Mouse (Mus musculus) forebrain, postnatal 0 days (tissue): ENCODE measurements around the gene Efcab10. TPM values are rescaled to one million over a fixed set of nuclear protein-coding genes. Genes with fewer than 3 reads are reported as not detected.

Experiments used
- ATAC-seq: fragments of 200-750 bp; cut with Nextera tagmentation; 2 replicates; pipeline ENCODE4 v1.8.0; 2017; ENCODE audit warnings: mild to moderate bottlenecking, moderate library complexity
- DNase-seq: peaks from one replicate; pipeline ENCODE4 v3.0.0-alpha.2; 2015
- H3K27ac ChIP-seq: fragments of 300-500 bp; sonication (generic); 2 replicates; pipeline ENCODE4 v1.5.1; 2014; ENCODE audit warnings: low read depth, mild to moderate bottlenecking, antibody characterized with exemption, low read length, moderate library complexity, mixed read lengths
- H3K27me3 ChIP-seq: fragments of 300-500 bp; sonication (generic); 2 replicates; pipeline ENCODE4 v1.6.1; 2014; ENCODE audit warnings: mild to moderate bottlenecking, low read length, mixed read lengths; ENCODE audit not compliant: insufficient read depth
- H3K36me3 ChIP-seq: fragments of 300-500 bp; sonication (generic); 2 replicates; pipeline ENCODE4 v1.6.1; 2014; ENCODE audit warnings: mild to moderate bottlenecking, moderate library complexity; ENCODE audit not compliant: insufficient read depth
- H3K4me1 ChIP-seq: fragments of 300-500 bp; sonication (generic); 2 replicates; pipeline ENCODE4 v1.6.1; 2014; ENCODE audit warnings: antibody characterized with exemption; ENCODE audit not compliant: insufficient read depth
- H3K4me2 ChIP-seq: fragments of 300-500 bp; sonication (generic); 2 replicates; pipeline ENCODE4 v1.6.1; 2014; ENCODE audit warnings: low read depth, mild to moderate bottlenecking, moderate library complexity
- H3K4me3 ChIP-seq: fragments of 300-500 bp; sonication (generic); 2 replicates; pipeline ENCODE4 v1.5.1; 2014; ENCODE audit warnings: low read depth, low read length, mixed read lengths
- H3K9ac ChIP-seq: fragments of 300-500 bp; sonication (generic); 2 replicates; pipeline ENCODE4 v1.6.1; 2014; ENCODE audit warnings: mild to moderate bottlenecking
- H3K9me3 ChIP-seq: fragments of 300-500 bp; sonication (generic); 2 replicates; pipeline ENCODE4 v1.6.1; 2016; ENCODE audit warnings: low read length
- CTCF ChIP-seq: sonication (generic); IDR thresholded peaks from 2 replicates; pipeline ENCODE4 v1.5.1; 2016; ENCODE audit warnings: antibody characterized with exemption, control low read depth, low read depth
- WGBS: fragments of 180-500 bp; shearing (Covaris S2); extraction: QIAGEN DNeasy Blood & Tissue Kit; methylation state at CpG from one replicate; pipeline ENCODE4 v1.1.7; 2014; 5-methylcytosine and 5-hydroxymethylcytosine counted together
- polyA plus RNA-seq: library from polyadenylated mRNA; unstranded; fragments of >200 nt; fragmentation: Nextera tagmentation; extraction: Ambion mirVana; gene quantifications from 2 replicates; pipeline ENCODE4 v1.2.1, GENCODE M21; 2015
- total RNA-seq: library from RNA; depleted of rRNA; stranded (reverse); fragments of >200 nt; gene quantifications from 2 replicates; pipeline ENCODE4 v1.2.3, GENCODE M21; 2014

Efcab10 gene
- total and polyA plus RNA-seq, 2 experiments from 2014 or later, result 3.3 to 7.1 TPM

- TF ChIP-seq CTCF, result peak; percentile 3; the same call in 1 of the 2 replicates
Observed at GRCm38 (mm10) chr12:33390844-33391560, 3.7 kb upstream of the Efcab10 start.

GRCm38 (mm10) chr12:33403265-33403693, 8.6 kb downstream of the Efcab10 start:
- DNase-seq (no peak), ATAC-seq (no peak)
- Histone ChIP-seq H3K4me1 (no peaks in the 10 kb centered on the region), H3K27me3 (no peaks in the 10 kb centered on the region), H3K9ac (no peak overlapping the region), H3K27ac (no peak overlapping the region), H3K9me3 (no peaks in the 10 kb centered on the region), H3K4me2 (no peak overlapping the region), H3K4me3 (no peak overlapping the region), H3K36me3 (no peaks in the 10 kb centered on the region)
- TF ChIP-seq CTCF, result no peak
- WGBS, result 65% methylated on average over 7 of the region's 7 CpGs

More at GRCm38 (mm10) chr12:33390844-33391560, 3.7 kb upstream of the Efcab10 start:
- Histone ChIP-seq H3K4me3 (no peak overlapping the region), H3K36me3 (no peaks in the 10 kb centered on the region), H3K9ac (no peak overlapping the region), H3K4me2 (no peak overlapping the region), H3K9me3 (no peaks in the 10 kb centered on the region), H3K4me1 (0 out of 2 replicates have a peak, but pooled peaks cover 6% of the 10 kb centered on the region), H3K27ac (no peak overlapping the region), H3K27me3 (no peaks in the 10 kb centered on the region)
- 61% methylated on average over 2 of the region's 2 CpGs for WGBS
- DNase-seq, result no peak
- ATAC-seq, result no peak

GRCm38 (mm10) chr12:33404996-33405395, 10.3 kb downstream of the Efcab10 start:
- no peak overlapping the region for H3K4me3 ChIP-seq
- no peak for TF ChIP-seq CTCF
- DNase-seq (no peak), ATAC-seq (peak; percentile 1; the same call in 1 of the 2 replicates)
- WGBS, result 46% methylated on average over 5 of the region's 5 CpGs
- H3K27ac ChIP-seq, result no peak overlapping the region
- H3K9me3 ChIP-seq, result no peaks in the 10 kb centered on the region
- H3K9ac ChIP-seq, result no peak overlapping the region
- no peaks in the 10 kb centered on the region for H3K27me3 ChIP-seq
- no peaks in the 10 kb centered on the region for H3K36me3 ChIP-seq
- no peaks in the 10 kb centered on the region for H3K4me1 ChIP-seq
- H3K4me2 ChIP-seq, result no peak overlapping the region

GRCm38 (mm10) chr12:33405398-33406026, 10.9 kb downstream of the Efcab10 start:
- Histone ChIP-seq H3K27ac (no peak overlapping the region), H3K4me3 (no peak overlapping the region), H3K9me3 (no peaks in the 10 kb centered on the region), H3K27me3 (no peaks in the 10 kb centered on the region), H3K36me3 (no peaks in the 10 kb centered on the region), H3K4me2 (no peak overlapping the region), H3K9ac (no peak overlapping the region), H3K4me1 (no peaks in the 10 kb centered on the region)
- DNase-seq, result no peak
- WGBS, result 42% methylated on average over 6 of the region's 6 CpGs
- ATAC-seq, result peak; percentile 36; the same call in 1 of the 2 replicates
- TF ChIP-seq CTCF, result no peak

GRCm38 (mm10) chr12:33411580-33412151, 17.0 kb downstream of the Efcab10 start:
- H3K4me3 ChIP-seq, result no peak overlapping the region
- no peaks in the 10 kb centered on the region for H3K27me3 ChIP-seq
- ATAC-seq (0 out of 2 replicates have a peak, but pooled peaks have one; percentile 34), DNase-seq (peak; percentile 27)
- no peaks in the 10 kb centered on the region for H3K9me3 ChIP-seq
- no peak overlapping the region for H3K27ac ChIP-seq
- H3K4me1 ChIP-seq, result no peaks in the 10 kb centered on the region
- no peaks in the 10 kb centered on the region for H3K36me3 ChIP-seq
- WGBS, result 55% methylated on average over 6 of the region's 6 CpGs
- TF ChIP-seq CTCF, result peak; percentile 66
- no peak overlapping the region for H3K4me2 ChIP-seq
- no peak overlapping the region for H3K9ac ChIP-seq

GRCm38 (mm10) chr12:33424329-33424728, 29.7 kb downstream of the Efcab10 start:
- WGBS, result 37% methylated on average over 3 of the region's 3 CpGs
- ATAC-seq (peak; percentile 65; the same call in 1 of the 2 replicates), DNase-seq (peak; percentile 73)
- Histone ChIP-seq H3K36me3 (no peaks in the 10 kb centered on the region), H3K4me2 (no peak overlapping the region), H3K9me3 (no peaks in the 10 kb centered on the region), H3K4me3 (no peak overlapping the region), H3K9ac (no peak overlapping the region), H3K4me1 (no peaks in the 10 kb centered on the region), H3K27ac (no peak overlapping the region), H3K27me3 (no peaks in the 10 kb centered on the region)
- TF ChIP-seq CTCF, result peak; percentile 82

DNA sequence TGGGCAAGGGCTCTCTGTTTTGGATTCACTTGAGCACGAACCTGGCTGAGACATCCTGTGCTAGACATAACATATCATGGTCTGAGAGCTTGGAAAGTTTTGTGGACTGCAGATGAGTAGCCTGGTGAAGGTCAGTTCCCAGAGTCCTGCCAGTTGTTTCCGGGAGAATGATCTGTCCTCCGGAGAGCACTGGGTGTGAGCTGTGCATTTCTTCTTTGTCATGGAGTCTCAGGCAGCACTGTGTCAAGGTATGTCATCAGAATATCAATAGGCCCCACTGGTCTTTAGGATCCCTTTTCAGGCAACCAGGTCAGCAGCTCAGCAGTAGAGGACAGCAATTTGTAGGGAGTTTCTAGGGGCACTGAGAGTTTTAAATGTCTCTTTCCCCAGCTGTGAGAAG, 32.6 kb downstream of the Efcab10 start:
- no peak for TF ChIP-seq CTCF
- H3K36me3 ChIP-seq, result no peaks in the 10 kb centered on the region
- DNase-seq (no peak), ATAC-seq (no peak)
- H3K4me3 ChIP-seq, result no peak overlapping the region
- H3K27ac ChIP-seq, result no peak overlapping the region
- no peaks in the 10 kb centered on the region for H3K9me3 ChIP-seq
- no peak overlapping the region for H3K4me2 ChIP-seq
- no peaks in the 10 kb centered on the region for H3K4me1 ChIP-seq
- WGBS, result 38% methylated on average over 3 of the region's 3 CpGs
- no peak overlapping the region for H3K9ac ChIP-seq
- H3K27me3 ChIP-seq, result no peaks in the 10 kb centered on the region
